Mouse (Mus musculus): Measurements from ENCODE around the gene Palm. TPM values are rescaled to one million over a fixed set of nuclear protein-coding genes. Genes with fewer than 3 reads are reported as not detected.

The Palm gene
- polyA plus RNA-seq, 1 experiment from 2014 or later = 27.6 TPM

DNA sequence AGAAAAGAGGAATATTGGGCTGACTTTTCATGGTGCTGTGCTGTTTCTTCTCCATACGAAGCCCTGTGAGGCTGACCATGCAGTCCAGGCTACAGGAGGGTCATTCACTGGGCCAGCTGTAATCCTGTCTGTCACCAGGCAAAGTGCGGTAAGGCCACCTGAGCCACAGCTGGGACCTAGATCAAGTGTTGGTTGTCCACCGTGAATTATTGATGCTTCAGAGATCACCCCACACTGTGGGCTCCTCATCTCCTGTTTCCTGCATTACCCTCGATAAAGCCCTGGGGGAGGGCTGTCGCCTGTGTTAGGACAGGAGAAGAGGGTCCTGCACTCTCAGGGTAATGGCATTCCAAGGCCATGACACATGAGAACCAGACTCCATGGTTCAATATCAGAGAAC lies 53.2 kb downstream of the Palm start:
- DNase-seq (ENCODE audit: low spot score) (no peak), ATAC-seq (replicated peaks; ENCODE audit: low FRiP score) (no peak)
- H3K9me3 ChIP-seq (ENCODE audit: control insufficient read depth, low read length) = no peaks in the 10 kb centered on the region
- H3K4me3 ChIP-seq (ENCODE audit: low read depth, low read length) = no peak overlapping the region
- H3K9ac ChIP-seq (ENCODE audit: low read depth, low read length) = no peak overlapping the region
- H3K27me3 ChIP-seq (replicated peaks; ENCODE audit: control insufficient read depth, insufficient read depth, low read length) = no peaks in the 10 kb centered on the region
- no peak overlapping the region for H3K4me2 ChIP-seq
- no peaks in the 10 kb centered on the region for H3K36me3 ChIP-seq (ENCODE audit: control insufficient read depth, insufficient read depth, low read length)
- WGBS = 56% methylated on average over 5 of the region's 5 CpGs
- H3K4me1 ChIP-seq (replicated peaks; ENCODE audit: control insufficient read depth, insufficient read depth, low read length) = peaks cover 13% of the 10 kb centered on the region
- no peak overlapping the region for H3K27ac ChIP-seq (ENCODE audit: low read depth, low read length)

- no peak overlapping the region for H3K9ac ChIP-seq (ENCODE audit: low read depth, low read length)
- no peaks in the 10 kb centered on the region for H3K9me3 ChIP-seq (ENCODE audit: control insufficient read depth, low read length)
- no peak overlapping the region for H3K27ac ChIP-seq (ENCODE audit: low read depth, low read length)
- ATAC-seq (replicated peaks; ENCODE audit: low FRiP score) (no peak), DNase-seq (ENCODE audit: low spot score) (no peak)
- peaks cover 32% of the 10 kb centered on the region for H3K4me1 ChIP-seq (replicated peaks; ENCODE audit: control insufficient read depth, insufficient read depth, low read length)
- H3K4me3 ChIP-seq (ENCODE audit: low read depth, low read length) = no peak overlapping the region
- no peaks in the 10 kb centered on the region for H3K27me3 ChIP-seq (replicated peaks; ENCODE audit: control insufficient read depth, insufficient read depth, low read length)
- H3K4me2 ChIP-seq = no peak overlapping the region
- WGBS = 63% methylated on average over 8 of the region's 8 CpGs
- H3K36me3 ChIP-seq (ENCODE audit: control insufficient read depth, insufficient read depth, low read length) = no peaks in the 10 kb centered on the region
Measured at GRCm38 (mm10) chr10:79849941-79850628, 56.7 kb downstream of the Palm start.

DNA sequence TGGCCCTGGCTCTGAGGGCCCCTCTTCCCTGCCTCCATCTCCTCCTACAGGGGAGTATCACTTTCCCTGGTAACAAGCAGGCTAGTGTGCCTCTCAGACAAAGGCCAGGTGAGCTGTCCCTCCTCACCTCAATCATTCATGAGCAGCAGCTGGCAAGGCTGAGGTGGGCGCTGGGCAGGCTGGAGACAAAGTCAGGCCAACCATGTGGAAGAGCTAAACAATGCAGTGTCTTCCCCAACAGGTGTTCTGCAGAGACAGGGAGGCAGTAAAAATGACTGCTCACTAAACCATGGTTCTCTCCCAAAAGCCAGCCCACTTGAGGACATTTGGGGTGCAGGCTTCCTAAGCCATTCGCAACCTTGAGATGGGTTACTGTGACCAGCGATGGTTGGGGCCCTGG lies 58.3 kb downstream of the Palm start:
- DNase-seq (ENCODE audit: low spot score) (no peak), ATAC-seq (replicated peaks; ENCODE audit: low FRiP score) (no peak)
- 68% methylated on average over 3 of the region's 3 CpGs for WGBS
- Histone ChIP-seq H3K9ac (ENCODE audit: low read depth, low read length) (peak overlapping the region; percentile 93; the same call in 1 of the 2 replicates), H3K4me3 (ENCODE audit: low read depth, low read length) (peak overlapping the region; percentile 19; the same call in 1 of the 2 replicates), H3K27me3 (replicated peaks; ENCODE audit: control insufficient read depth, insufficient read depth, low read length) (no peaks in the 10 kb centered on the region), H3K4me2 (peak overlapping the region; percentile 98), H3K4me1 (replicated peaks; ENCODE audit: control insufficient read depth, insufficient read depth, low read length) (peaks cover 37% of the 10 kb centered on the region), H3K27ac (ENCODE audit: low read depth, low read length) (peak overlapping the region; percentile 100), H3K36me3 (ENCODE audit: control insufficient read depth, insufficient read depth, low read length) (peaks cover 10% of the 10 kb centered on the region), H3K9me3 (ENCODE audit: control insufficient read depth, low read length) (no peaks in the 10 kb centered on the region)

GRCm38 (mm10) chr10:79852107-79852789 lies 58.9 kb downstream of the Palm start:
- ATAC-seq (replicated peaks; ENCODE audit: low FRiP score) = no peak
- Histone ChIP-seq H3K27ac (ENCODE audit: low read depth, low read length) (peak overlapping the region; percentile 100), H3K4me3 (ENCODE audit: low read depth, low read length) (peak overlapping the region; percentile 99), H3K27me3 (replicated peaks; ENCODE audit: control insufficient read depth, insufficient read depth, low read length) (no peaks in the 10 kb centered on the region), H3K9ac (ENCODE audit: low read depth, low read length) (peak overlapping the region; percentile 93), H3K4me1 (replicated peaks; ENCODE audit: control insufficient read depth, insufficient read depth, low read length) (peaks cover 43% of the 10 kb centered on the region), H3K9me3 (ENCODE audit: control insufficient read depth, low read length) (no peaks in the 10 kb centered on the region), H3K36me3 (ENCODE audit: control insufficient read depth, insufficient read depth, low read length) (peaks cover 16% of the 10 kb centered on the region), H3K4me2 (peak overlapping the region; percentile 98)
- 52% methylated on average over 9 of the region's 9 CpGs for WGBS
- no peak for DNase-seq (ENCODE audit: low spot score)

DNA sequence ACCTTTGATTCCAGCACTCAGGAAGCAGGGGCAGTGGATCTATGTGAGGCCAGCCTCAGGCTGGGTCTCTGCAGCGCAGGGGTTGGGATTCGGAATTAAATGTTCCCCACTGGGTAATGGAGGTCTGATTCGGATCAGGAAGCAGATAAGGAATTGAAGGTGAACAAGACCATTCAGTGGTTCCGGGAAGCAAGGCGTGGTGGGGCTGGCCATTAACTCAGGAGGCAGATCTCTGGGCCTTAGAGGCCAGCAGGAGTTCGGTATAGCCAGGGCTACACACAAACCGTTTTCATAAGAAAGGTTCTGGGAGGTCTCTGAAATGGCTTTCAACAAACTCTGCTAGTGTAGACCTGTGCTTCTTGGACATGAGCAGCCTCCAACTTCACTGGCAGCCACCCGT lies 59.5 kb downstream of the Palm start:
- Histone ChIP-seq H3K4me1 (replicated peaks; ENCODE audit: control insufficient read depth, insufficient read depth, low read length) (peaks cover 49% of the 10 kb centered on the region), H3K27ac (ENCODE audit: low read depth, low read length) (peak overlapping the region; percentile 100), H3K36me3 (ENCODE audit: control insufficient read depth, insufficient read depth, low read length) (peaks cover 20% of the 10 kb centered on the region), H3K9me3 (ENCODE audit: control insufficient read depth, low read length) (no peaks in the 10 kb centered on the region), H3K4me3 (ENCODE audit: low read depth, low read length) (peak overlapping the region; percentile 99), H3K27me3 (replicated peaks; ENCODE audit: control insufficient read depth, insufficient read depth, low read length) (no peaks in the 10 kb centered on the region), H3K9ac (ENCODE audit: low read depth, low read length) (peak overlapping the region; percentile 93), H3K4me2 (peak overlapping the region; percentile 98)
- no peak for DNase-seq (ENCODE audit: low spot score)
- no peak for ATAC-seq (replicated peaks; ENCODE audit: low FRiP score)
- 28% methylated on average over 8 of the region's 8 CpGs for WGBS

DNA sequence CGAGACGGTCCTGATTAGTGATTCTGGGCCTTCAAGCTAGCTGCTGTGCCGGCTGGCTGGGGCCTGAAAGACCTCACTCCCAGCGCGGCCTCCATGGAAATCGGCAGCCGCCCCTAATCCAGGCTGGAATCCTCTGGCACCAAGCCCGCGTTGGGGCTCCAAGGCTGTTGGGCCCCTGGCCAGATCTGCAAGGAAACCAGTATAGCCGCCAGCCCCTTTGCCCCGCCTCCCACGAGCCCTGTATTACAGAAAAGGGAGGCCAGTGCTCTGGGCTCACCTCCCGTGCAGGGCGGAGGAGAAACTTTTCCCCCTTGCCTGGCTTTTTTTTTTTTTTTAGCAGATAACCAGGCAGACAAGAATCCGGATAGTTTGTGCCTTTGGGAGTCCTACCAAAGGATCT lies 60.0 kb downstream of the Palm start:
- H3K4me3 ChIP-seq (ENCODE audit: low read depth, low read length) = peak overlapping the region; percentile 99
- no peaks in the 10 kb centered on the region for H3K9me3 ChIP-seq (ENCODE audit: control insufficient read depth, low read length)
- DNase-seq (ENCODE audit: low spot score) = peak; percentile 84
- no peaks in the 10 kb centered on the region for H3K27me3 ChIP-seq (replicated peaks; ENCODE audit: control insufficient read depth, insufficient read depth, low read length)
- H3K4me1 ChIP-seq (replicated peaks; ENCODE audit: control insufficient read depth, insufficient read depth, low read length) = peaks cover 53% of the 10 kb centered on the region
- peak overlapping the region; percentile 100 for H3K27ac ChIP-seq (ENCODE audit: low read depth, low read length)
- peak overlapping the region; percentile 98 for H3K4me2 ChIP-seq
- peak overlapping the region; percentile 93 for H3K9ac ChIP-seq (ENCODE audit: low read depth, low read length)
- WGBS = 1% methylated on average over 15 of the region's 15 CpGs
- no peak; the same call in 1 of the 2 replicates for ATAC-seq (replicated peaks; ENCODE audit: low FRiP score)
- peaks cover 26% of the 10 kb centered on the region for H3K36me3 ChIP-seq (ENCODE audit: control insufficient read depth, insufficient read depth, low read length)

DNA sequence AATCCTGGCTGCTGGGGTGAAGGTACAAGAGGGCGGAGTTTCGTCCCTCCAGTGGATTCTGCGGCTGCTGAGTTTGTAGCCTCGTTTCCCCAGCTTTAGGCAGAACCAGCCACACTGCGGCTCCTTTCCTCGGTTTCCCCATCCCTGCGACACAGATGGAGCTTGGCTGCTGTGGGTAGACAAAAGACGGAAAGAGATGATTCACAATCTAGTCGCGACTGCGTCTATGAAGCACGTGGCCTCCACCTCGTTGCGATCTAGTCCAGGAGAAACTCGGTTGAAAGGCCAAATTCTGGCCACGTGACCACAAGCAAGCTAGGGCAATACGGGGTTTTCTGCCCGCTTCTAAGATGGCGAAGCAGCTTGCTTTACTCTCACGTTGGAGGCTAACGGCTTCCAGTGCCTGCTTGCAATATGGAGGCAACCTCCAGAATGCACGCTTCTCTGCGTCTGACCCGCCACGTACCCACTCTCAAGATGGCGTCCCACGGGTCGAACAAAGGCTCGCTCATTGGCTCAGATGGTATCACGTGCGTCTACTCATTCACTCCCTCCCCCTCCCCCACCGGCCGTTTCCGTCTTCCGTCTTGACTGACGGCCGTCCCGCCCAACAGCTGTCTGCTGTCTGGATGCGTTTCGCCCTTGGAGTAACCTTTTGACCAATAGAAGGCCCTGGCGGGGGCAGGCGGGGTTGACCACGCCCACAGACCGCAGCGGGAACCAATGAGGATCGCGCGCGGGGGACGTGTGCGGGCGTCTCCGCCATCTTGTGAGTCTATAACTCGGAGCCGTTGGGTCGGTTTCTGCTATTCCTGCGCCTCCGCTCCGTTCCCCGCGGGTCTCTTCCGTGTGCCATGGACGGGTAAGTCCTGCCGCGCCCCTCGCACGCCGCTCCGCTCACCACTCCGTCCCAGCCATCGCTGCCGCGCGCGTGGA lies 60.8 kb downstream of the Palm start, which contains the start of gene Ptbp1:
Ptbp1 (plus strand) TSS at position 568 of the 936 bp plus-strand sequence.
- H3K4me1 ChIP-seq (replicated peaks; ENCODE audit: control insufficient read depth, insufficient read depth, low read length) = peaks cover 53% of the 10 kb centered on the region
- H3K9me3 ChIP-seq (ENCODE audit: control insufficient read depth, low read length) = no peaks in the 10 kb centered on the region
- peak within 1 kb of the TSS; percentile 99 for H3K4me3 ChIP-seq (ENCODE audit: low read depth, low read length)
- under 1% methylated on average over 74 of the region's 75 CpGs for WGBS
- H3K27me3 ChIP-seq (replicated peaks; ENCODE audit: control insufficient read depth, insufficient read depth, low read length) = no peaks in the 10 kb centered on the region
- peaks cover 28% of the 10 kb centered on the region for H3K36me3 ChIP-seq (ENCODE audit: control insufficient read depth, insufficient read depth, low read length)
- H3K9ac ChIP-seq (ENCODE audit: low read depth, low read length) = peak within 1 kb of the TSS; percentile 99
- peak within 1 kb of the TSS; percentile 99 for H3K4me2 ChIP-seq
- DNase-seq (ENCODE audit: low spot score) = peak; percentile 99
- peak within 1 kb of the TSS; percentile 100 for H3K27ac ChIP-seq (ENCODE audit: low read depth, low read length)
- peak; percentile 89 for ATAC-seq (replicated peaks; ENCODE audit: low FRiP score)

DNA sequence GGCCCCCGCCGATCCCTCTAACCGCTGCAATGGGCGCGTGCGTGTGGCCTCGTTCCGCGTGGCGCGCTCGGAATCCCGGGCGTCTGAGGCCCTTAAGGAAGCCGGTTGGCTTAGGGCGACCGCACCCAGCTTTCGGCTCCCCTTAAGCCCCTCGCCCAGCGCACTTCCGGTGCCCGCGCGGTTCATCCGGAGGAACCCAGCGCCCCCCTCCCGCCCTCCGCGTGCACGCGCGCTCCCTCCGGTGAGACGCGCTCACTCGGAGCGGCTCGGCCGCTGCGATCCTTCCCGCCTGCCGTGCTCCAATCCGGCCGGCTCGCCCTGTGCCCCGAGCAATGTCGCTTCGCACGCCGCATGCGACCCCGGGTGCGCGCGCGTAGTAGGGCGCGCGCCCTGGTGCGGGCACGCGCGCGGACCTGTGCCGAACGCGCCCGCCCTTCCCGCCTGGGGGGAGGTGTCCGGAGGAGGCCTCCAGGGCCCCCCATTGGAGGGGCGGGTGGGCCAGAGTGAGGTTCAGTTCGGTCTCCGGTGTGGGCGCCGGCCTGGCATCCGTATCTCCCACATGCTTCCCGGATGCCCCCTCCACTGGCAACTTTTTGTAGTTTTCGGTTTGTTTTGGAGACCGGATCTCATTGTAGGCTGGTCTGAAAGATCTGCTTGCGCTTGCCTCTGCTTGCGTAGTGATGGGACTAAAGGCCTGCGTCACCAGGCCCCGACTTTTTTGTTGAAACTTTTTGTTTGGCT lies 61.6 kb downstream of the Palm start:
- Histone ChIP-seq H3K36me3 (ENCODE audit: control insufficient read depth, insufficient read depth, low read length) (peaks cover 37% of the 10 kb centered on the region), H3K4me2 (peak overlapping the region; percentile 99), H3K9ac (ENCODE audit: low read depth, low read length) (peak overlapping the region; percentile 99), H3K9me3 (ENCODE audit: control insufficient read depth, low read length) (no peaks in the 10 kb centered on the region), H3K4me1 (replicated peaks; ENCODE audit: control insufficient read depth, insufficient read depth, low read length) (peaks cover 53% of the 10 kb centered on the region), H3K27ac (ENCODE audit: low read depth, low read length) (peak overlapping the region; percentile 100), H3K4me3 (ENCODE audit: low read depth, low read length) (peak overlapping the region; percentile 99), H3K27me3 (replicated peaks; ENCODE audit: control insufficient read depth, insufficient read depth, low read length) (no peaks in the 10 kb centered on the region)
- ATAC-seq (replicated peaks; ENCODE audit: low FRiP score) (peak; percentile 21), DNase-seq (ENCODE audit: low spot score) (peak; percentile 77)
- WGBS = under 1% methylated on average over 83 of the region's 83 CpGs

All from liver, embryonic 11.5 days (tissue).